Mouse (Mus musculus) small intestine, adult 2 months (tissue): ENCODE measurements around the gene Rapgef3.

Experiments used
- CTCF ChIP-seq: fragments of 200-500 bp; IDR thresholded peaks from 2 replicates; pipeline ENCODE4 v1.5.1; 2012; ENCODE audit warnings: low read depth, mild to moderate bottlenecking, control low read depth, inconsistent platforms, low read length, moderate library complexity, mixed read lengths; ENCODE audit not compliant: insufficient replicate concordance, insufficient read length; ENCODE audit errors: extremely low read depth
- POLR2A ChIP-seq: fragments of 200-500 bp; IDR thresholded peaks from 2 replicates; pipeline ENCODE4 v1.6.1; 2012; ENCODE audit warnings: low read depth, mild to moderate bottlenecking, control low read depth, inconsistent platforms, low read length, moderate library complexity

- no peak for TF ChIP-seq POLR2A
- TF ChIP-seq CTCF = no peak
These were observed 44.0 kb downstream of the Rapgef3 start for GRCm38 (mm10) chr15:97723536-97724345.
